Mouse (Mus musculus) kidney, adult 2 months (tissue): ENCODE data around the gene Stfa1.
"Not testable (repeated sequence)": the region's sequence is repeated elsewhere in the genome, so short reads cannot be mapped to it uniquely, and the experiment has no call there.

Experiments
- CTCF ChIP-seq: fragments of 200-500 bp; conservative IDR thresholded peaks from 2 replicates; pipeline ENCODE4 v1.5.1; 2011; ENCODE audit warnings: low read depth, mild to moderate bottlenecking, control low read depth, low read length, moderate library complexity, mixed read lengths; ENCODE audit not compliant: insufficient read depth, insufficient read length
- POLR2A ChIP-seq: fragments of 200-500 bp; IDR thresholded peaks from one replicate; pipeline ENCODE4 v1.6.1; 2011; ENCODE audit warnings: low read depth, low read length, control low read depth

DNA sequence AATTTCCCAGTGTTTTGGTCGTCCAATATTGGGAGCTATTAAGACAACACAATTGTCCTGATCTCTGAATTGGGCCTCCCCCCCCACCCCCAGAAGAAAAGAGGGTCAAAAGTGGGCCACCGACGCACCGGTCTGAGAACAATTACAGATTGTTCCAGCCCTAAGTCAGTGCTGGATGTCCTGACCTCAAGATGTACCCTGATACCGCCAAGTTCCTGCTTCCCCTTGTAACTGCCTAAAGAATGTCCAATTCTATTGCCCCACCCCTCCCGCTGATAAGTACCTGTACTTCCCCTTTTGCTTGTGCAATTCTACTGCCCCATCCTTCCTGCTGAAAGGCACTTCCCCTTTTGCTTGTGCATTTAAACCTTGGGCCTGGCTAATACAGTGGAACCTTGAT lies 39.4 kb downstream of the Stfa1 start:
- TF ChIP-seq CTCF, POLR2A: not testable (repeated sequence)
